Mouse (Mus musculus) naive thymus-derived CD4-positive, alpha-beta T cell, adult 2 months (primary cell): ENCODE data around the gene Ntng2.

Source experiments
- DNase-seq: peaks from one replicate; pipeline ENCODE4 v3.0.0-alpha.2; 2011; ENCODE audit warnings: low read depth

Gene Ntng2

GRCm38 (mm10) chr2:29191216-29192215 lies 61.3 kb downstream of the Ntng2 start:
- DNase-seq, result no peak

- no peak for DNase-seq
Measured at GRCm38 (mm10) chr2:29190392-29190791, 62.4 kb downstream of the Ntng2 start.

DNA sequence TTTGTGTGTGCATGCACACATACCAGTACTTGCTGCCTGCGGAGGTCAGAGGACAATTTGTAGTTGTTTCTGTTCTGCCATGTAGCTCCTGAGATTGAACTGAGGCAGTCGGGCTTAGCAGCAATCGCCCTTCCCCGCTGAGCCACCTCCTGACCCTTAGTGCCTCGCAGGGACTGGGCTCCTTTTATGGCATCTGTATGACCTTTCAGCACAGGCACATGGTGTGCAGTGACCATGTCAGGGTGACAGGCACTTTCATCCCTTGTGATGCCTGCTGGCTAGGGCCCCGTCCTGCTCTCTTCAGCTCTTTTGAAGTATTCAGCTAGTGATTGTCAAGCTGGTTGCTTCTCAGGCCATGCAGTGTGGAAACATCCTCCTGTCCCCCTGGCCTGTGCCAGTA lies 66.6 kb downstream of the Ntng2 start:
- no peak for DNase-seq

- no peak for DNase-seq
Measured at GRCm38 (mm10) chr2:29183266-29183924, 69.4 kb downstream of the Ntng2 start.

DNA sequence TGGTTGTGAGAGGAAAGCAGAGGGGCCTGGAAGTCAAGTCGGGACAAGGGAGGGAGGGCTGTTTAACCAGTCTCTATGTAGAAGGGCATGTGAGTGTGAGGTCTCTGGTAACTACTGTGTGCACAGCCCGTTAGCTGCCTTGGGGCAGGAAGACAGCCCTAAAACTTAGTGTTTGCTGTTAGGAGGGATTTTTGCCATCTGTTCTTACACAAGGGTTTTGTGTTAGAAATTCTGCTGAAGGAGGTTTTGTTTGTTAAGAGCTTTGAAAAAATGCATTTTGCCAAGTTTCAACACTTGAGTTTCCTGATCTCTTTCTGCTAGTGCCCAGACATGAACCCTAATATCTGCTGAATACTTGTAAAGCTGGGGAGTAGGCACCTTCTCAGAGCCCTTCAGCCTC lies 71.7 kb downstream of the Ntng2 start:
- no peak for DNase-seq

DNA sequence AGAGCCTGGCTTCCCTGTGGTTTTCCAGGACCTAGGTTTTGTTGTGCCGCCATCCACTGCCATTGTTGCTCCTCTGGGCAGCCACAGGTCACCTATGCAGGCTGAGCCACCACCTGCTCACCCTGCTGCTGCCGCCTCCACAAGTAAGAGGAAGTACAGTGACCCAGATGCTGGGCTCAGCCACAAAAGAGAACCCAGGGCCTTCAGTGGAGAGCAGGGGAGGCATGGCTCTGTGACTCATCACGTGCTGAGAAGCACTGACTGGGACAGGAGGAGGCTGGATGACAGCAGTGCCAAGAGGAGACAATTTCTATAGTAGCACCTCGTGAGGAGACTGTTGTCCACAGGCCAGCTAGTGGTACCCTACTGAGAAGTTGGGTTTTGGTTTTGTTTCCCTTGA lies 73.0 kb downstream of the Ntng2 start:
- no peak for DNase-seq

- no peak for DNase-seq
Measured at GRCm38 (mm10) chr2:29174887-29175286, 77.9 kb downstream of the Ntng2 start.

- DNase-seq, result no peak
Measured at GRCm38 (mm10) chr2:29168067-29168466, 84.7 kb downstream of the Ntng2 start.

DNA sequence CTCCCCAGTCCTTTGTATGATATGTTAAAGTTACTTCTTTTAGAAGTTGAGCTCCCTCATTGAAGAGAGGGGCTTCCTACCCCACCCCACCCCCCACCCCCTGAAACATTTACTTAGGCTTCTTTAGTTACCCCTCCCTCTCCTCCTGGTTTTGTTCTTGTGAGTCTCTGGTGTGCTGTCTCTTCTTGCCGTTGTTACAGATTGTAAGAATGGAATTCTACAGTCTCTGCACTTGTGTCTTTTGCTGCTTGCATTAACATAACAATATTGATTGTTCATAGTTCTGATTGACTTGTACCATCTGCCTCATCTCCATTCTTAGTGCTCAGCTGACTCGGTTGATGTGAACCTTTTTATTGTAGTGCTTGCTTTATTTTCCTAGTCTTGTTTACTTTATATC lies 100.9 kb downstream of the Ntng2 start:
- no peak for DNase-seq
